Mouse (Mus musculus): ENCODE measurements around the gene Necap1.

DNA sequence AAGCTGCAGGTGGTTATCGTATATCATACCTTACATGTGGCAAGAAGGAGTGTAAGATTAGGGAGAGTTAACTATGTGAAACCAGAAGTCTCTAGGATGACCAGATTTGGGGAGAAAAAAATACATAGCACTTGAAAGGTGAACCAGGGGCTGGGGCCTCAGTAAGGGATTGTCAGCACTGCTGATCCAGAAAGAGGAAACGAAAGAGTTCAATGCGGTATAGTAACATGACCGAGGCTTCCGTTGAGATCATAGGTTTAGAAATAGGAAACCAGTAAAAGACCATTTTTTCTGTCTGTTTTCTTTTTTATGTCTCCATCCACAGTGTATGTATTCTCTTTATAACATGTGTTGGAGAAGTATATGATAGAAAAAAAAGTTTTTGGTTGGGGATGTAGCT, 1.5 kb upstream of the Necap1 start:
- TF ChIP-seq MAX (IDR thresholded peaks at IDR 0.05; ENCODE audit: low read depth): no peak
- no peak for TF ChIP-seq POLR2A (IDR thresholded peaks at IDR 0.05; ENCODE audit: insufficient read length, low read depth)
- no peak for TF ChIP-seq USF1 (IDR thresholded peaks at IDR 0.05; ENCODE audit: low read depth)
- no peak for TF ChIP-seq TCF3 (IDR thresholded peaks at IDR 0.05; ENCODE audit: insufficient read length, low read depth)

All from myocyte (in vitro differentiated cells).